In the genomic region with DNA sequence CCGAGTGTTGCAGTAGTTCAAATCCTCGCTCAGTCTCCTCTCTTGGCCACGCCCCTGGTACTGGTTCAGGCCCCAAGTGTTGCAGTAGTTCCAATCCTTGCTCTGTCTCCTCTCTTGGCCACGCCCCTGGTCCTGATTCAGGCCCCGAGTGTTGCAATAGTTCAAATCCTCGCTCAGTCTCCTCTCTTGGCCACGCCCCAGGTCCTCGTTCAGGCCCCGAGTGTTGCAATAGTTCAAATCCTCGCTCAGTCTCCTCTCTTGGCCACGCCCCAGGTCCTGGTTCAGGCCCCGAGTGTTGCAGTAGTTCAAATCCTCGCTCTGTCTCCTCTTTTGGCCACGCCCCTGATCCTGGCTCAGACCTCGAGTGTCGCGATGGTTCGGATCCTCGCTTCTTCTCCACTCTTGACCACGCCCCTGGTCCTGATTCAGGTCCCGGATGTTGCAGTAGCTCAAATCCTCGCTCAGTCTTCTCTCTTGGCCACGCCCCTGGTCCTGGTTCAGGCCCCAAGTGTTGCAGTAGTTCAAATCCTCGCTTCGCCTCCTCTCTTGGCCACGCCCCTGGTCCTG, we compare ENCODE assay signal across 8 mouse cellular contexts. TPM values are rescaled to one million over a fixed set of nuclear protein-coding genes. Genes with fewer than 3 reads are reported as not detected.
DNase-seq lines count a peak whose midpoint lies in the region; ATAC-seq lines count a peak whose summit lies in the region.

No protein-coding gene starts in this region.

- H3K36me3 ChIP-seq in hindbrain, embryonic 11.5 days (ENCODE audit: control insufficient read depth, insufficient read depth, low read length) = no peaks in the 10 kb centered on the region
- H3K36me3 ChIP-seq in liver, embryonic 16.5 days (ENCODE audit: control insufficient read depth, insufficient read depth) = no peaks in the 10 kb centered on the region
- no peaks in the 10 kb centered on the region for H3K36me3 ChIP-seq in stomach, embryonic 14.5 days (ENCODE audit: control insufficient read depth, insufficient read depth, low read length)

- H3K9me3 ChIP-seq in hindbrain, embryonic 11.5 days (ENCODE audit: control insufficient read depth, low read length) = no peaks in the 10 kb centered on the region
- H3K9me3 ChIP-seq in liver, embryonic 16.5 days (replicated peaks; ENCODE audit: control insufficient read depth, low read length) = no peaks in the 10 kb centered on the region; the same call in 1 of the 2 replicates
- H3K9me3 ChIP-seq in stomach, embryonic 14.5 days (ENCODE audit: control insufficient read depth, low read depth, low read length) = peaks cover 4% of the 10 kb centered on the region; the same call in 1 of the 2 replicates

- H3K9ac ChIP-seq in hindbrain, embryonic 11.5 days (ENCODE audit: low read depth, low read length) = no peak overlapping the region
- H3K9ac ChIP-seq in liver, embryonic 16.5 days (ENCODE audit: low read depth, low read length) = no peak overlapping the region
- no peak overlapping the region for H3K9ac ChIP-seq in stomach, embryonic 14.5 days (replicated peaks; ENCODE audit: low read depth, low read length)

- no peaks in the 10 kb centered on the region; the same call in 1 of the 2 replicates for H3K4me1 ChIP-seq in hindbrain, embryonic 11.5 days (replicated peaks; ENCODE audit: control insufficient read depth, insufficient read depth, low read length)
- H3K4me1 ChIP-seq in liver, embryonic 16.5 days (ENCODE audit: control insufficient read depth, low read depth, low read length) = peaks cover 10% of the 10 kb centered on the region
- 0 out of 2 replicates have a peak, but pooled peaks cover 5% of the 10 kb centered on the region for H3K4me1 ChIP-seq in stomach, embryonic 14.5 days (ENCODE audit: control insufficient read depth, insufficient read depth, low read length)

- DNase-seq in adrenal gland, postnatal 14 days = peak; percentile 24
- DNase-seq in adrenal gland, postnatal 4 days (ENCODE audit: low spot score in 2 of 2) = no peak
- DNase-seq in MN1 (ENCODE audit: low spot score) = peak; percentile 71
- DNase-seq in hindbrain, embryonic 11.5 days (ENCODE audit: low spot score) = peak; percentile 37
- DNase-seq in layer of hippocampus, adult 18-20 months (ENCODE audit: low spot score in 2 of 2) = no peak
- DNase-seq in urinary bladder, postnatal 4 days (ENCODE audit: low spot score in 2 of 2) = no peak

- no peak for ATAC-seq in hindbrain, embryonic 11.5 days (ENCODE audit: low FRiP score)
- no peak for ATAC-seq in liver, embryonic 16.5 days (ENCODE audit: low read depth)
- ATAC-seq in stomach, embryonic 14.5 days (ENCODE audit: insufficient number of reproducible peaks, insufficient read depth, low FRiP score, low read depth) = no peak

- H3K4me3 ChIP-seq in hindbrain, embryonic 11.5 days (ENCODE audit: low read depth, low read length) = no peak overlapping the region
- peak overlapping the region; percentile 56 for H3K4me3 ChIP-seq in liver, embryonic 16.5 days (ENCODE audit: low read depth, low read length)
- peak overlapping the region; percentile 35 for H3K4me3 ChIP-seq in stomach, embryonic 14.5 days (ENCODE audit: low read depth, low read length)

- no peak overlapping the region for H3K27ac ChIP-seq in hindbrain, embryonic 11.5 days (ENCODE audit: low read depth, low read length)
- H3K27ac ChIP-seq in liver, embryonic 16.5 days (ENCODE audit: low read length) = peak overlapping the region; percentile 71
- no peak overlapping the region for H3K27ac ChIP-seq in stomach, embryonic 14.5 days (ENCODE audit: low read length)

- 11% methylated on average over 26 of the region's 26 CpGs for WGBS in hindbrain, embryonic 11.5 days
- WGBS in liver, embryonic 16.5 days (ENCODE audit: insufficient replicate concordance) = 16% methylated on average over 26 of the region's 26 CpGs
- WGBS in stomach, embryonic 14.5 days = 17% methylated on average over 26 of the region's 26 CpGs

- H3K27me3 ChIP-seq in hindbrain, embryonic 11.5 days (ENCODE audit: control insufficient read depth, insufficient read depth, low read length) = peaks cover 13% of the 10 kb centered on the region
- no peaks in the 10 kb centered on the region for H3K27me3 ChIP-seq in liver, embryonic 16.5 days (ENCODE audit: control insufficient read depth, insufficient read depth, low read depth, low read length)
- no peaks in the 10 kb centered on the region for H3K27me3 ChIP-seq in stomach, embryonic 14.5 days (ENCODE audit: control insufficient read depth, insufficient read depth, low read length)

- H3K4me2 ChIP-seq in hindbrain, embryonic 11.5 days (replicated peaks; ENCODE audit: low read depth, low read length) = no peak overlapping the region
- peak overlapping the region; percentile 72 for H3K4me2 ChIP-seq in liver, embryonic 16.5 days (ENCODE audit: low read depth, low read length)
- peak overlapping the region; percentile 55 for H3K4me2 ChIP-seq in stomach, embryonic 14.5 days (replicated peaks; ENCODE audit: low read depth, low read length)

RNA-seq across cellular contexts. Expression of a gene that starts 1.6 kb away (rescaled TPM):
- total RNA-seq in adrenal gland, postnatal 14 days (2021) = 0.63 and 0.79 TPM in 2 replicates
- 1 to 10 TPM; 2.0 TPM for total RNA-seq in adrenal gland, postnatal 4 days (2021)
- polyA plus RNA-seq in hindbrain, embryonic 11.5 days (2014; fragmentation: Nextera tagmentation; extraction: Ambion mirVana) = 0.51 and 0.59 TPM in 2 replicates
- 0.15 and 0.35 TPM in 2 replicates for polyA plus RNA-seq in liver, embryonic 16.5 days (2015; fragmentation: Nextera tagmentation; extraction: Ambion mirVana)
- polyA plus RNA-seq in stomach, embryonic 14.5 days (2014; fragmentation: Nextera tagmentation; extraction: Ambion mirVana) = 0.64 and 1.6 TPM in 2 replicates
- 1 to 10 TPM; 1.6 to 1.7 TPM for total RNA-seq in layer of hippocampus, adult 18-20 months (2021)

RNA-seq across cellular contexts. Expression of a gene that starts 20.0 kb away (rescaled TPM):
- total RNA-seq in adrenal gland, postnatal 14 days (2021) = 3.0 and 4.1 TPM in 2 replicates
- 1 to 10 TPM; 2.9 to 3.6 TPM for total RNA-seq in adrenal gland, postnatal 4 days (2021)
- polyA plus RNA-seq in hindbrain, embryonic 11.5 days (2014; fragmentation: Nextera tagmentation; extraction: Ambion mirVana) = 0.32 TPM in 2 replicates
- 1.4 and 1.5 TPM in 2 replicates for polyA plus RNA-seq in liver, embryonic 16.5 days (2015; fragmentation: Nextera tagmentation; extraction: Ambion mirVana)
- 0.73 and 0.98 TPM in 2 replicates for polyA plus RNA-seq in stomach, embryonic 14.5 days (2014; fragmentation: Nextera tagmentation; extraction: Ambion mirVana)
- 1 to 10 TPM; 2.3 to 2.4 TPM for total RNA-seq in layer of hippocampus, adult 18-20 months (2021)

RNA-seq across cellular contexts. Expression of a gene that starts 25.8 kb away (rescaled TPM):
- 77.1 and 81.0 TPM in 2 replicates for total RNA-seq in adrenal gland, postnatal 14 days (2021)
- total RNA-seq in adrenal gland, postnatal 4 days (2021) = 10 to 100 TPM; 48.2 to 49.7 TPM
- 88.4 and 91.8 TPM in 2 replicates for polyA plus RNA-seq in hindbrain, embryonic 11.5 days (2014; fragmentation: Nextera tagmentation; extraction: Ambion mirVana)
- 40.3 and 43.0 TPM in 2 replicates for polyA plus RNA-seq in liver, embryonic 16.5 days (2015; fragmentation: Nextera tagmentation; extraction: Ambion mirVana)
- 93.4 and 100.0 TPM in 2 replicates for polyA plus RNA-seq in stomach, embryonic 14.5 days (2014; fragmentation: Nextera tagmentation; extraction: Ambion mirVana)
- total RNA-seq in layer of hippocampus, adult 18-20 months (2021) = 10 to 100 TPM; 40.4 to 42.6 TPM

RNA-seq across cellular contexts. Expression of a gene that starts 31.8 kb away (rescaled TPM):
- 212 and 215 TPM in 2 replicates for total RNA-seq in adrenal gland, postnatal 14 days (2021)
- total RNA-seq in adrenal gland, postnatal 4 days (2021) = 100 to 1,000 TPM; 188 to 192 TPM
- polyA plus RNA-seq in hindbrain, embryonic 11.5 days (2014; fragmentation: Nextera tagmentation; extraction: Ambion mirVana) = 338 and 343 TPM in 2 replicates
- 106 and 111 TPM in 2 replicates for polyA plus RNA-seq in liver, embryonic 16.5 days (2015; fragmentation: Nextera tagmentation; extraction: Ambion mirVana)
- 264 and 268 TPM in 2 replicates for polyA plus RNA-seq in stomach, embryonic 14.5 days (2014; fragmentation: Nextera tagmentation; extraction: Ambion mirVana)
- total RNA-seq in layer of hippocampus, adult 18-20 months (2021) = 100 to 1,000 TPM; 131 to 137 TPM

RNA-seq across cellular contexts. Expression of a gene that starts 36.0 kb away (rescaled TPM):
- 2.4 and 2.7 TPM in 2 replicates for total RNA-seq in adrenal gland, postnatal 14 days (2021)
- 1 to 10 TPM; 2.4 to 4.5 TPM for total RNA-seq in adrenal gland, postnatal 4 days (2021)
- polyA plus RNA-seq in hindbrain, embryonic 11.5 days (2014; fragmentation: Nextera tagmentation; extraction: Ambion mirVana) = 2.5 and 2.7 TPM in 2 replicates
- polyA plus RNA-seq in liver, embryonic 16.5 days (2015; fragmentation: Nextera tagmentation; extraction: Ambion mirVana) = 5.3 and 5.8 TPM in 2 replicates
- polyA plus RNA-seq in stomach, embryonic 14.5 days (2014; fragmentation: Nextera tagmentation; extraction: Ambion mirVana) = 35.0 and 36.6 TPM in 2 replicates
- not detected for total RNA-seq in layer of hippocampus, adult 18-20 months (2021)

Comparison
In these comparisons a context has a peak if more than half of its experiments do, and no peak if none do; other contexts are left out.
1. DNase-seq: peak in adrenal gland, postnatal 14 days (single experiment), MN1 (single experiment) and hindbrain, embryonic 11.5 days (single experiment); none in adrenal gland, postnatal 4 days (0 of 2), layer of hippocampus, adult 18-20 months (0 of 2) and urinary bladder, postnatal 4 days (0 of 2).